9 mouse cellular contexts compared by ENCODE assay signal in the genomic region with DNA sequence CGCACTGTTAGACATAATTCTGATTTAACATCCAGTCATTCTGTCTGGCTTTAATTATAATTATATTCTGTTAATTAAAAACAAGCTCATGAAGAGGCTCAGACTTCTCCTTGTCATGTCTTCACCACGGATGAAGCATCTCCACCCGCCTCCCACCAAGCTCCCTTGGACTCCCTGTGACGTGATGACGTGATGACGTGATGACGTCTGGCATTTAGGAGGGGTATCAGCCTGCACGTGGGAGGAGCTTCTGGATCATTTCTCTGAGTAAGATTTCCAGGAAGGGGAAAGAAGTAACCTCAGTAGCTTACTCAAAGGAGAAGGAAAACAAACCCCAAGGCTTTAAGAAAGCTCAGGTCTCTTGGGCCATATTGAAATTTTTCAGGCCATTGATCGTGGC.
DNase-seq lines count a peak whose midpoint lies in the region; ATAC-seq and TF ChIP-seq lines count a peak whose summit lies in the region.
"Had no signal": no experiment of that assay in that cellular context is flagged by ENCODE, and none has a peak within 500 bp of the region (broad histone marks: within the 10 kb centered on the region; RNA-seq: fewer than 3 reads in every experiment).

No protein-coding gene starts in this region.

- TF ChIP-seq CTCF in lung, embryonic 14.5 days (IDR thresholded peaks at IDR 0.05; ENCODE audit: low read depth), result no peak

- H3K4me3 ChIP-seq in lung, embryonic 14.5 days (ENCODE audit: low read depth, low read length), result no peak overlapping the region
- no peak overlapping the region for H3K4me3 ChIP-seq in embryonic facial prominence, embryonic 11.5 days (ENCODE audit: low read depth, low read length)
- H3K4me3 ChIP-seq in limb, embryonic 11.5 days (ENCODE audit: low read depth, low read length), result no peak overlapping the region

- no peaks in the 10 kb centered on the region for H3K27me3 ChIP-seq in lung, embryonic 14.5 days (ENCODE audit: insufficient read depth, low read length)
- H3K27me3 ChIP-seq in embryonic facial prominence, embryonic 11.5 days (ENCODE audit: control insufficient read depth, insufficient read depth, low read length), result no peaks in the 10 kb centered on the region
- H3K27me3 ChIP-seq in limb, embryonic 11.5 days (ENCODE audit: control insufficient read depth, insufficient read depth, low read length), result peaks cover 9% of the 10 kb centered on the region

- H3K36me3 ChIP-seq in lung, embryonic 14.5 days (ENCODE audit: insufficient read depth), result no peaks in the 10 kb centered on the region
- no peaks in the 10 kb centered on the region for H3K36me3 ChIP-seq in embryonic facial prominence, embryonic 11.5 days (replicated peaks; ENCODE audit: control insufficient read depth, insufficient read depth, low read depth, low read length)
- no peaks in the 10 kb centered on the region for H3K36me3 ChIP-seq in limb, embryonic 11.5 days (ENCODE audit: control insufficient read depth, insufficient read depth, low read length)

- peak; percentile 48 for DNase-seq in adrenal gland, postnatal 14 days
- no peak for DNase-seq in adrenal gland, adult 2 months
- DNase-seq in lung, embryonic 14.5 days, result peak; percentile 80
- DNase-seq in lung, adult 18-20 months, result no peak
- DNase-seq in embryonic facial prominence, embryonic 11.5 days (ENCODE audit: low spot score), result peak; percentile 70
- peak; percentile 61 for DNase-seq in limb, embryonic 11.5 days (ENCODE audit: low spot score)
- no peak for DNase-seq in urinary bladder, postnatal 36 days (ENCODE audit: low spot score in 2 of 2)
- DNase-seq in gastrocnemius, adult 8-10 months (ENCODE audit: low spot score in 2 of 2), result no peak
- DNase-seq: heart, adult 18-20 months had no signal

- no peaks in the 10 kb centered on the region for H3K9me3 ChIP-seq in lung, embryonic 14.5 days (ENCODE audit: low read depth, low read length)
- no peaks in the 10 kb centered on the region for H3K9me3 ChIP-seq in embryonic facial prominence, embryonic 11.5 days (replicated peaks; ENCODE audit: control insufficient read depth, low read length)
- H3K9me3 ChIP-seq in limb, embryonic 11.5 days (ENCODE audit: control insufficient read depth, low read length), result no peaks in the 10 kb centered on the region

- H3K27ac ChIP-seq in lung, embryonic 14.5 days (ENCODE audit: low read depth), result no peak overlapping the region
- H3K27ac ChIP-seq in embryonic facial prominence, embryonic 11.5 days (replicated peaks; ENCODE audit: low read depth, low read length), result no peak overlapping the region
- H3K27ac ChIP-seq in limb, embryonic 11.5 days (replicated peaks; ENCODE audit: low read depth, low read length), result no peak overlapping the region

- WGBS in lung, embryonic 14.5 days, result 41% methylated on average over 9 of the region's 9 CpGs
- 39% methylated on average over 9 of the region's 9 CpGs for WGBS in embryonic facial prominence, embryonic 11.5 days
- WGBS in limb, embryonic 11.5 days, result 37% methylated on average over 9 of the region's 9 CpGs

- no peak for ATAC-seq in lung, embryonic 14.5 days (ENCODE audit: insufficient read depth)
- no peak for ATAC-seq in embryonic facial prominence, embryonic 11.5 days (replicated peaks; ENCODE audit: insufficient number of reproducible peaks, low FRiP score, low TSS enrichment, low read depth)
- ATAC-seq in limb, embryonic 11.5 days (ENCODE audit: insufficient number of reproducible peaks, low FRiP score, low TSS enrichment, low read depth), result no peak

- H3K4me1 ChIP-seq in lung, embryonic 14.5 days (ENCODE audit: insufficient read depth), result no peaks in the 10 kb centered on the region; the same call in 1 of the 2 replicates
- no peaks in the 10 kb centered on the region for H3K4me1 ChIP-seq in embryonic facial prominence, embryonic 11.5 days (ENCODE audit: control insufficient read depth, insufficient read depth, low read length)
- H3K4me1 ChIP-seq in limb, embryonic 11.5 days (ENCODE audit: control insufficient read depth, insufficient read depth, low read length), result no peaks in the 10 kb centered on the region

- no peak overlapping the region for H3K9ac ChIP-seq in lung, embryonic 14.5 days
- H3K9ac ChIP-seq in embryonic facial prominence, embryonic 11.5 days (replicated peaks; ENCODE audit: low read length), result no peak overlapping the region
- no peak overlapping the region for H3K9ac ChIP-seq in limb, embryonic 11.5 days (ENCODE audit: low read length)

- 0 out of 2 replicates have a peak overlapping the region, but pooled peaks have one; percentile 13 for H3K4me2 ChIP-seq in lung, embryonic 14.5 days
- H3K4me2 ChIP-seq in embryonic facial prominence, embryonic 11.5 days (ENCODE audit: low read depth, low read length), result no peak overlapping the region
- H3K4me2 ChIP-seq in limb, embryonic 11.5 days (ENCODE audit: low read depth, severe bottlenecking), result 0 out of 2 replicates have a peak overlapping the region, but pooled peaks have one; percentile 5

Comparison
In these comparisons a context has a peak if more than half of its experiments do, and no peak if none do; other contexts are left out.
1. DNase-seq: peak in adrenal gland, postnatal 14 days (single experiment), lung, embryonic 14.5 days (single experiment), embryonic facial prominence, embryonic 11.5 days (single experiment) and limb, embryonic 11.5 days (single experiment); none in adrenal gland, adult 2 months (single experiment), lung, adult 18-20 months (0 of 2), urinary bladder, postnatal 36 days (0 of 2) and gastrocnemius, adult 8-10 months (0 of 2).